22 mouse cellular contexts compared by ENCODE assay signal in genomic region chrX:136828610-136829009, GRCm38 (mm10). TPM values are rescaled to one million over a fixed set of nuclear protein-coding genes. Genes with fewer than 3 reads are reported as not detected.
"Had no signal": no experiment of that assay in that cellular context is flagged by ENCODE, and none has a peak within 500 bp of the region (broad histone marks: within the 10 kb centered on the region; RNA-seq: fewer than 3 reads in every experiment).

No protein-coding gene starts in this region.

- H3K36me3 ChIP-seq: kidney, embryonic 15.5 days; limb, embryonic 15.5 days; liver, embryonic 12.5 days; stomach, embryonic 15.5 days had no signal

- H3K4me1 ChIP-seq: kidney, embryonic 15.5 days; limb, embryonic 15.5 days; liver, embryonic 12.5 days; stomach, embryonic 15.5 days had no signal

- H3K9me3 ChIP-seq: kidney, embryonic 15.5 days; limb, embryonic 15.5 days; liver, embryonic 12.5 days; midbrain, embryonic 13.5 days; stomach, embryonic 15.5 days had no signal

- H3K4me2 ChIP-seq: kidney, embryonic 15.5 days; limb, embryonic 15.5 days; liver, embryonic 12.5 days; lung, embryonic 14.5 days; midbrain, embryonic 13.5 days; stomach, embryonic 15.5 days had no signal

- DNase-seq: kidney, adult 18-20 months; kidney, postnatal 14 days; layer of hippocampus, postnatal 36 days; lung, embryonic 14.5 days; lung, postnatal 10 days; lung, postnatal 4 days; right cerebral cortex, postnatal 14 days; thymus, adult 2 months; thymus, postnatal 25 days had no signal

- H3K27ac ChIP-seq: kidney, embryonic 15.5 days; limb, embryonic 15.5 days; liver, embryonic 12.5 days; midbrain, embryonic 13.5 days; stomach, embryonic 15.5 days had no signal

- ATAC-seq: liver, embryonic 12.5 days; midbrain, embryonic 13.5 days had no signal

- H3K27me3 ChIP-seq: limb, embryonic 15.5 days; liver, embryonic 12.5 days; stomach, embryonic 15.5 days had no signal

- H3K4me3 ChIP-seq: kidney, embryonic 15.5 days; limb, embryonic 15.5 days; liver, embryonic 12.5 days; midbrain, embryonic 13.5 days; stomach, embryonic 15.5 days had no signal

- H3K9ac ChIP-seq: kidney, embryonic 15.5 days; limb, embryonic 15.5 days; liver, embryonic 12.5 days; lung, embryonic 14.5 days; midbrain, embryonic 13.5 days; stomach, embryonic 15.5 days had no signal

RNA-seq across cellular contexts. Expression of gene Rab9b, which starts 39.9 kb away (rescaled TPM):
- total RNA-seq: megakaryocyte, adult 5-6 weeks; monocyte, adult 5-6 weeks had no signal
- polyA plus RNA-seq: liver, embryonic 12.5 days; liver, embryonic 16.5 days; spleen, adult 2 months; thymus, adult 2 months had no signal

RNA-seq across cellular contexts. Expression of gene Glra4, which starts 48.7 kb away (rescaled TPM):
- total RNA-seq: megakaryocyte, adult 5-6 weeks; monocyte, adult 5-6 weeks had no signal
- polyA plus RNA-seq: kidney, embryonic 15.5 days; large intestine, adult 2 months; limb, embryonic 11.5 days; limb, embryonic 15.5 days; liver, embryonic 12.5 days; liver, embryonic 16.5 days; midbrain, embryonic 13.5 days; spleen, adult 2 months; testis, adult 2 months; thymus, adult 2 months; urinary bladder, adult 2 months had no signal
